Mouse (Mus musculus) T-helper 17 cell (primary cell): ENCODE measurements around the gene Cct6b.
"Not testable (repeated sequence)": the region's sequence is repeated elsewhere in the genome, so short reads cannot be mapped to it uniquely, and the experiment has no call there.

ENCODE experiments used
- in situ Hi-C, 2 experiments: fragments of 300-600 bp; cut with MboI, MseI; formaldehyde crosslinking; loops; 1 replicate in 1 of 2; 2 replicates in 1 of 2; pipeline ENCODE4 v1.15.1; 2025; ENCODE audit warnings: high pct_unique_total_duplicates in 2 of 2

Cct6b gene

GRCm38 (mm10) chr11:82708934-82709333 lies 55.2 kb downstream of the Cct6b start:
- in situ Hi-C loops, result no loop called here

GRCm38 (mm10) chr11:82705082-82705481 lies 59.0 kb downstream of the Cct6b start:
- in situ Hi-C loops, result no loop called here

GRCm38 (mm10) chr11:82699865-82700410 lies 64.2 kb downstream of the Cct6b start:
- in situ Hi-C loops, result no loop called here

- in situ Hi-C loops, result no loop called here
These were observed 68.2 kb downstream of the Cct6b start for GRCm38 (mm10) chr11:82695930-82696329.

- in situ Hi-C loops, result not testable (repeated sequence)
These were observed 69.2 kb downstream of the Cct6b start for GRCm38 (mm10) chr11:82694947-82695346.

GRCm38 (mm10) chr11:82692668-82693067 lies 71.5 kb downstream of the Cct6b start:
- in situ Hi-C loops, result no loop called here

- in situ Hi-C loops, result no loop called here
These were observed 73.6 kb downstream of the Cct6b start for GRCm38 (mm10) chr11:82690476-82690875.

- in situ Hi-C loops, result no loop called here
These were observed 76.5 kb downstream of the Cct6b start for GRCm38 (mm10) chr11:82687668-82688067.

- in situ Hi-C loops, result no loop called here
These were observed 79.4 kb downstream of the Cct6b start for GRCm38 (mm10) chr11:82684676-82685075.

- in situ Hi-C loops, result no loop called here
These were observed 80.2 kb downstream of the Cct6b start for GRCm38 (mm10) chr11:82683765-82684505.

GRCm38 (mm10) chr11:82678561-82678960 lies 85.6 kb downstream of the Cct6b start:
- in situ Hi-C loops, result no loop called here
